Mouse (Mus musculus) bone marrow macrophage, adult 2 months (primary cell): ENCODE measurements around the gene Trem1. TPM values are rescaled to one million over a fixed set of nuclear protein-coding genes. Genes with fewer than 3 reads are reported as not detected.

Experiments used
- H3K27ac ChIP-seq: 2 replicates; pipeline ENCODE4 v1.5.1; 2012; ENCODE audit warnings: low read depth, low read length; ENCODE audit not compliant: insufficient read depth
- H3K4me1 ChIP-seq: 2 replicates; pipeline ENCODE4 v1.6.1; 2012; ENCODE audit warnings: low read length; ENCODE audit not compliant: control insufficient read depth, insufficient read depth
- H3K4me3 ChIP-seq: 2 replicates; pipeline ENCODE4 v1.5.1; 2012; ENCODE audit warnings: mild to moderate bottlenecking, low read length, moderate library complexity; ENCODE audit not compliant: insufficient read depth
- CTCF ChIP-seq: IDR thresholded peaks from 2 replicates; pipeline ENCODE4 v1.5.1; 2012; ENCODE audit warnings: low read depth, mild to moderate bottlenecking, low read length, moderate library complexity
- POLR2A ChIP-seq: IDR thresholded peaks from 2 replicates; pipeline ENCODE4 v1.6.1; 2012; ENCODE audit warnings: mild to moderate bottlenecking, low read depth, low read length, borderline replicate concordance
- polyA plus RNA-seq: library from polyadenylated mRNA; stranded (reverse); fragments of >200 nt; gene quantifications from 2 replicates; pipeline ENCODE4 v1.2.4, GENCODE M21; 2012; ENCODE audit not compliant: missing spikeins, insufficient read depth, insufficient read length

Gene Trem1
- polyA plus RNA-seq, 1 experiment: not detected

DNA sequence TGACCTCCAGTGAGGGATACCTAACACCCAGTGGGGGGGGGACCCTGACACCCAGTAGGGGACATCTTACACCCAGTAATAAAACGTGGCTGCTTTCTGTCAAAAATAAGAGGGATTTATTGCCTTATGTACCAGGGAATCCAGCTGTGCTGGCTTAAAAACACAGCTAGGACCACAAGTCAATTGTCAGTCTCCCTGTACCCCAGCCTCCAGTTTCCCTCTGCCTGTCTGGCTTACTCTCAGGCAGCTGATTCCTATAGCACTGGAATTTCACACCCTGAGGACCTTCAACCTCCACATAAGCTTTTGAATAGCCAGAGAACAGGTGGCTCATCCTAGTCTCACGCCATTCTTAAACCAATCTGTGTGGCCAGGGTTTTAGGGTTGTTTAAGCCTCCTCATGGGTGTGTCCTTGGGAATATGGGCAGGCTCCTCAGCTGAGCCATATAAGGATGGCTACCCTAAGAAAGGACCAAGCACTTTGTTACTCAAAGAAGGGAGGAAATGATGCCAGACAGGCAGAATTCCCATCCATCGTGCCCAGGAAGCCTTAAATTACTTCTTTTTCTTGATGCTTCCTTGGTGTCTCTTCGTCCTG lies 3.3 kb downstream of the Trem1 start:
- Histone ChIP-seq H3K4me3 (no peak overlapping the region), H3K27ac (no peak overlapping the region), H3K4me1 (peaks cover 23% of the 10 kb centered on the region)
- TF ChIP-seq CTCF (no peak), POLR2A (no peak)

GRCm38 (mm10) chr17:48237621-48238020 lies 5.1 kb downstream of the Trem1 start:
- H3K27ac ChIP-seq: no peak overlapping the region
- no peak overlapping the region for H3K4me3 ChIP-seq
- TF ChIP-seq CTCF (no peak), POLR2A (no peak)
- H3K4me1 ChIP-seq: peaks cover 7% of the 10 kb centered on the region

DNA sequence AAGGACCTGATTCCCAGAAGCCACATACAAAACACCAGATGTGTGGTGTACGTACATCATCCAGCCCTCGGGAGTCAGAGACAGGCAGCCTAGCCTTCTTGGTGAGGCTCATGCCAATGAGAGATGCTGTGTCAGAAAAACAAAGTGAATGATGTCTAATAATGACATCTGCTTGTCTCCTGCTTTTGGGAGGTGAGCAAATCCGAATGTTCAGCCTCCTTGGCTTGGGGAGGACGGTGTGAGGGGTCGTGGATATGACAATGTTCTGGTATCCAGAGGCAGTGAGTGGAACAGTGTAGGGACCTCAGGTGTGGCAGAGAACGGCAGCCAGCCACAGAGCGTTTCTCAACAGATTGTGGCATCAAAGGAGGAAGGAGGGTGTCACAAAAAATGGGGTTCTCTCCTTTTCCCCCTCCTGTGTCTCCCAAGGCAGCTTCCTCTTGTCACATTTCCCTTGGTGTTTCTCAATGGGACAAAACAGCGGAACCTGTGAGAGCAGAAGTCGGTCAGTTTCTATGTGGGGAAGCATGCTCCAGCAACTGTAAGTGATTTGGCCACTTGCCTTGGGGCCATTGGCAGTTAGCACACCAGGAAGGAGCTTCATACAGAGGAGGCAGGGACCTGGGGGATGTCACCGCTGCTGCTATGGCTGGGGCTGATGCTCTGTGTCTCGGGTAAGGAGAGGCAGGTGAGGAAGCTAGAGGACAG lies 14.8 kb downstream of the Trem1 start, which contains the start of gene Trem3:
TSS of gene Trem3 (plus strand) at position 557 of the 708 bp plus-strand sequence.
- TF ChIP-seq POLR2A: no peak
- TF ChIP-seq CTCF: no peak
- peaks cover 27% of the 10 kb centered on the region for H3K4me1 ChIP-seq
- H3K4me3 ChIP-seq: no peak within 1 kb of the TSS
- no peak within 1 kb of the TSS for H3K27ac ChIP-seq

GRCm38 (mm10) chr17:48249039-48249438 lies 16.5 kb downstream of the Trem1 start:
- Histone ChIP-seq H3K4me1 (peaks cover 25% of the 10 kb centered on the region), H3K27ac (no peak overlapping the region), H3K4me3 (no peak overlapping the region)
- TF ChIP-seq CTCF: no peak
- TF ChIP-seq POLR2A: no peak

DNA sequence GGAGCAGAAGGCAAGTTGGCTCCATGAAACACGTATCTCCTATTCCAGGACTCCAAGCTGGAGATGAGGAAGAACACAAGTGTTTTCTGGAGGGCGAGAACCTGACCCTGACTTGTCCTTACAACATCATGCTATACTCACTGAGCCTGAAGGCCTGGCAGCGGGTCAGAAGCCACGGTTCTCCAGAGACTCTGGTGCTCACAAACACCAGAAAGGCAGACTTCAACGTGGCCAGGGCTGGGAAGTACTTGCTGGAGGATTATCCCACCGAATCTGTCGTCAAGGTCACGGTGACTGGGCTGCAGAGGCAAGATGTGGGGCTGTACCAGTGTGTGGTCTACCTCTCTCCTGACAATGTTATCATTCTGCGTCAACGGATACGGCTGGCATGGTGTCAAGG lies 16.9 kb downstream of the Trem1 start:
- no peak overlapping the region for H3K27ac ChIP-seq
- H3K4me3 ChIP-seq: no peak overlapping the region
- peaks cover 20% of the 10 kb centered on the region for H3K4me1 ChIP-seq
- TF ChIP-seq CTCF (no peak), POLR2A (no peak)

- peaks cover 19% of the 10 kb centered on the region for H3K4me1 ChIP-seq
- no peak overlapping the region for H3K4me3 ChIP-seq
- H3K27ac ChIP-seq: no peak overlapping the region
- no peak for TF ChIP-seq POLR2A
- no peak for TF ChIP-seq CTCF
Measured at GRCm38 (mm10) chr17:48250631-48251030, 18.1 kb downstream of the Trem1 start.

GRCm38 (mm10) chr17:48256575-48256974 lies 24.0 kb downstream of the Trem1 start:
- Histone ChIP-seq H3K4me3 (no peak overlapping the region), H3K4me1 (peaks cover 4% of the 10 kb centered on the region), H3K27ac (no peak overlapping the region)
- TF ChIP-seq POLR2A: no peak
- TF ChIP-seq CTCF: no peak

- H3K27ac ChIP-seq: peak overlapping the region; percentile 14; the same call in 1 of the 2 replicates
- H3K4me1 ChIP-seq: peaks cover 32% of the 10 kb centered on the region
- H3K4me3 ChIP-seq: no peak overlapping the region
- TF ChIP-seq POLR2A: no peak
- TF ChIP-seq CTCF: no peak
Measured at GRCm38 (mm10) chr17:48261868-48262267, 29.3 kb downstream of the Trem1 start.

DNA sequence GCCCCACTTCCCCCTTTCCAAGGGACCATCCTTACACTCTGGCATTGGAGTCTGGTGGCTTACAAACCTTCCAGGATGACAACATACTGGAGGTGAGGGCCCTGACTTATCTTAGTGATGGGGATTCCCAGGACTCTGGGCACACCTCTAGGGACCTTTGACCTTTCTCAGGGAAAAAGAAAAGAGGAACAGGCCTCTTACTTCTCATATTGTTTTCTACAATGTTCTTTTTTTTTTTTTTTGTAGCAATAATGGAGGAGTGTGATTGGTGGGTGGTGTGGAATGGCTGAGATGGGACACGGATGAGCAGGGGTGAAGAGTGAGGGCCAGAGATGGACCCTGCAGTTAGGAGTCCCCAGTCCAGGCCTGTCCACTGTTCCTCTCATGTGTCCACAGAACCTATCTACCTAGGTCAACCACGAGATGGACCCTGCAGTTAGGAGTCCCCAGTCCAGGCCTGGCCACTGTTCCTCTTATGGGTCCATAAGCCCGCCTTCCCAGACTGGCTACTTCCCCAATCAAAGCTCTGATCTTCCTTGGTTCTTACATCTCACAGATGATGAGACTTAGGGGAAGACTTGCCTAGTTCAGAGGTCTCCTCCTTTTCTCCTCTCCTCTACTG lies 31.3 kb downstream of the Trem1 start, which contains the start of gene Treml4:
TSS of gene Treml4 (plus strand) at position 555 of the 622 bp plus-strand sequence.
- H3K4me3 ChIP-seq: no peak within 1 kb of the TSS
- H3K27ac ChIP-seq: no peak within 1 kb of the TSS
- peaks cover 32% of the 10 kb centered on the region for H3K4me1 ChIP-seq
- no peak for TF ChIP-seq CTCF
- TF ChIP-seq POLR2A: no peak

DNA sequence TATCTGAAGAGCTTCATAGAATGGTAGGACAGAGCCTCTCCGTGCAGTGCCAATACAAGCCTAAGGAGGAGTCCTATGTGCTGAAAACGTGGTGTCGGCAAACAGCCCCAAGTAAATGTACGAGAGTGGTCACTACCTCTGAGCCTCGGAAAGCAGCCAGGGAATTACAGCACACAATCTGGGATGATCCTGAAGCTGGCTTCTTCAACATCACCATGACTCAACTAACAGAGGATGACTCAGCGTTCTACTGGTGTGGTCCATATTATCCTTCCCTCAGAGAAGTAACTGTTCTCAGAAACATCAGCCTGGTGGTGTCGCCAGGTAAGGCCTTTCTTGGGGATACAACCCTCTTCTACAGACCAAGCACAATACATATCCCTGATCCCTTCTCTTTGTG lies 32.1 kb downstream of the Trem1 start:
- Histone ChIP-seq H3K4me3 (no peak overlapping the region), H3K27ac (no peak overlapping the region), H3K4me1 (peaks cover 34% of the 10 kb centered on the region)
- no peak for TF ChIP-seq POLR2A
- no peak for TF ChIP-seq CTCF
